In genomic region chr11:118836889-118837288, GRCm38 (mm10) we compare ENCODE assay signal across 18 mouse cellular contexts.
A peak's percentile ranks its signal among the peaks of the same experiment; 100 is the strongest.
DNase-seq lines count a peak whose midpoint lies in the region; ATAC-seq lines count a peak whose summit lies in the region.
"Had no signal": no experiment of that assay in that cellular context is flagged by ENCODE, and none has a peak within 500 bp of the region (broad histone marks: within the 10 kb centered on the region; RNA-seq: fewer than 3 reads in every experiment).

No protein-coding gene starts in this region.

- 0 out of 2 replicates have a peak, but pooled peaks cover 5% of the 10 kb centered on the region for H3K9me3 ChIP-seq in hindbrain, embryonic 13.5 days
- no peaks in the 10 kb centered on the region for H3K9me3 ChIP-seq in hindbrain, embryonic 12.5 days (replicated peaks)
- H3K9me3 ChIP-seq in hindbrain, embryonic 16.5 days (ENCODE audit: control insufficient read depth, low read length) = no peaks in the 10 kb centered on the region
- H3K9me3 ChIP-seq in intestine, embryonic 16.5 days (ENCODE audit: control insufficient read depth, low read length) = no peaks in the 10 kb centered on the region
- H3K9me3 ChIP-seq: heart, embryonic 12.5 days; limb, embryonic 13.5 days; midbrain, embryonic 13.5 days had no signal

- H3K27ac ChIP-seq in hindbrain, embryonic 13.5 days = peak overlapping the region; percentile 50; the same call in 1 of the 2 replicates
- H3K27ac ChIP-seq in hindbrain, embryonic 12.5 days = no peak overlapping the region
- no peak overlapping the region for H3K27ac ChIP-seq in hindbrain, embryonic 16.5 days (ENCODE audit: low read depth, low read length)
- no peak overlapping the region for H3K27ac ChIP-seq in intestine, embryonic 16.5 days (ENCODE audit: low read length)
- H3K27ac ChIP-seq: kidney, postnatal 0 days; limb, embryonic 13.5 days; liver, embryonic 14.5 days; midbrain, embryonic 13.5 days had no signal

- H3K9ac ChIP-seq in hindbrain, embryonic 13.5 days = no peak overlapping the region
- H3K9ac ChIP-seq in hindbrain, embryonic 12.5 days = no peak overlapping the region
- H3K9ac ChIP-seq in hindbrain, embryonic 16.5 days (ENCODE audit: low read depth, low read length) = no peak overlapping the region
- H3K9ac ChIP-seq in intestine, embryonic 16.5 days (ENCODE audit: low read depth, low read length) = no peak overlapping the region
- H3K9ac ChIP-seq: heart, embryonic 12.5 days; limb, embryonic 13.5 days; liver, embryonic 14.5 days; midbrain, embryonic 13.5 days had no signal

- H3K4me3 ChIP-seq in hindbrain, embryonic 13.5 days = no peak overlapping the region
- H3K4me3 ChIP-seq in hindbrain, embryonic 12.5 days = no peak overlapping the region
- no peak overlapping the region for H3K4me3 ChIP-seq in hindbrain, embryonic 16.5 days (ENCODE audit: low read length)
- no peak overlapping the region for H3K4me3 ChIP-seq in intestine, embryonic 16.5 days (ENCODE audit: low read length)
- H3K4me3 ChIP-seq: heart, embryonic 12.5 days; limb, embryonic 13.5 days; midbrain, embryonic 13.5 days had no signal

- H3K4me2 ChIP-seq in hindbrain, embryonic 13.5 days = no peak overlapping the region
- H3K4me2 ChIP-seq in hindbrain, embryonic 12.5 days (replicated peaks) = no peak overlapping the region
- no peak overlapping the region for H3K4me2 ChIP-seq in hindbrain, embryonic 16.5 days (ENCODE audit: low read length)
- no peak overlapping the region for H3K4me2 ChIP-seq in intestine, embryonic 16.5 days (ENCODE audit: low read depth, low read length)
- H3K4me2 ChIP-seq: heart, embryonic 12.5 days; limb, embryonic 13.5 days; midbrain, embryonic 13.5 days had no signal

- peak; percentile 93 for DNase-seq in cerebellum, adult 9-11 months
- no peak for DNase-seq in right cerebral cortex, adult 2 months (ENCODE audit: low spot score in 2 of 2)
- no peak for DNase-seq in thymus, postnatal 4 days
- DNase-seq: adrenal gland, postnatal 36 days; right cerebral cortex, postnatal 4 days had no signal

- H3K36me3 ChIP-seq in hindbrain, embryonic 13.5 days = no peaks in the 10 kb centered on the region
- no peaks in the 10 kb centered on the region for H3K36me3 ChIP-seq in hindbrain, embryonic 12.5 days
- H3K36me3 ChIP-seq in hindbrain, embryonic 16.5 days (ENCODE audit: control insufficient read depth, insufficient read depth, low read length) = no peaks in the 10 kb centered on the region
- H3K36me3 ChIP-seq in intestine, embryonic 16.5 days (ENCODE audit: control insufficient read depth, insufficient read depth, low read length) = no peaks in the 10 kb centered on the region
- H3K36me3 ChIP-seq: heart, embryonic 12.5 days; limb, embryonic 13.5 days; midbrain, embryonic 13.5 days had no signal

- H3K27me3 ChIP-seq in hindbrain, embryonic 13.5 days = no peaks in the 10 kb centered on the region
- H3K27me3 ChIP-seq in hindbrain, embryonic 12.5 days = no peaks in the 10 kb centered on the region
- no peaks in the 10 kb centered on the region for H3K27me3 ChIP-seq in hindbrain, embryonic 16.5 days (replicated peaks; ENCODE audit: control insufficient read depth, insufficient read depth, low read length)
- no peaks in the 10 kb centered on the region for H3K27me3 ChIP-seq in intestine, embryonic 16.5 days (replicated peaks; ENCODE audit: control insufficient read depth, insufficient read depth, low read length)
- H3K27me3 ChIP-seq: limb, embryonic 13.5 days; midbrain, embryonic 13.5 days had no signal

- 62% methylated on average over 4 of the region's 4 CpGs for WGBS in hindbrain, embryonic 13.5 days
- 62% methylated on average over 4 of the region's 4 CpGs for WGBS in hindbrain, embryonic 12.5 days
- 50% methylated on average over 4 of the region's 4 CpGs for WGBS in hindbrain, embryonic 16.5 days
- 67% methylated on average over 4 of the region's 4 CpGs for WGBS in intestine, embryonic 16.5 days

- ATAC-seq in hindbrain, embryonic 13.5 days (ENCODE audit: low FRiP score) = peak; percentile 36; the same call in 1 of the 2 replicates
- no peak for ATAC-seq in hindbrain, embryonic 12.5 days (ENCODE audit: low FRiP score)
- ATAC-seq in cerebellum, adult (ENCODE audit: insufficient number of reproducible peaks, low FRiP score, low TSS enrichment) = peak; percentile 22; the same call in 1 of the 2 replicates
- ATAC-seq in hindbrain, embryonic 16.5 days = peak; percentile 52
- no peak for ATAC-seq in intestine, embryonic 16.5 days
- ATAC-seq: forebrain, embryonic 14.5 days; intestine, postnatal 0 days; lung, postnatal 0 days; midbrain, embryonic 13.5 days had no signal

- H3K4me1 ChIP-seq in hindbrain, embryonic 13.5 days (replicated peaks) = peaks cover 78% of the 10 kb centered on the region
- H3K4me1 ChIP-seq in hindbrain, embryonic 12.5 days = peaks cover 32% of the 10 kb centered on the region
- peaks cover 18% of the 10 kb centered on the region for H3K4me1 ChIP-seq in hindbrain, embryonic 16.5 days (ENCODE audit: control insufficient read depth, insufficient read depth, low read depth, low read length)
- H3K4me1 ChIP-seq in intestine, embryonic 16.5 days (ENCODE audit: control insufficient read depth, insufficient read depth, low read length) = peaks cover 10% of the 10 kb centered on the region; the same call in 1 of the 2 replicates
- H3K4me1 ChIP-seq: limb, embryonic 13.5 days had no signal

Comparison
In these comparisons a context has a peak if more than half of its experiments do, and no peak if none do; other contexts are left out.
1. ATAC-seq: peak in hindbrain, embryonic 13.5 days (single experiment), cerebellum, adult (single experiment) and hindbrain, embryonic 16.5 days (single experiment); none in hindbrain, embryonic 12.5 days (single experiment) and intestine, embryonic 16.5 days (single experiment).